31 mouse cellular contexts compared by ENCODE assay signal in the genomic region with DNA sequence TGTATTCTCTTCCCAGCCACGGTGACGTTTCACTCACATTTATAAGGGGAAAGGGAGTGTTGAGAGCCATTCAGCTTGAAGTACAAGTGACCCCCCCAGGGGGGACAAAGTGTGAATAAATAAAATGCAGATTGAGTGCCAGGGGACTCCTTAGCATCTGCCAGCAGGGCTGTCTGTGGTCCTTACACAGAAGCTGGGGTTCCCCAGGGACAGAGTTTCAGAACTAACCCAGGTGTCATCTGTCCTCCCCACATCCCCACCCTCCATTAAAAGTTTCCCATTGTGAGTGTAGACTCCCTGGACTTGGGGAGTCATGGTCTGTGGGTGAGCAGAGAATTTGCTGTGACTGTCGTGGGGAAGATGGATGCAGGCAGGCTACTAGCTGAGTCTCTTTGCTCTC.
"Had no signal": no experiment of that assay in that cellular context is flagged by ENCODE, and none has a peak within 500 bp of the region (broad histone marks: within the 10 kb centered on the region; RNA-seq: fewer than 3 reads in every experiment).

No protein-coding gene starts in this region.

- H3K9me3 ChIP-seq: limb, embryonic 10.5 days; limb, embryonic 12.5 days; limb, embryonic 13.5 days; limb, embryonic 15.5 days; liver, embryonic 12.5 days; liver, embryonic 13.5 days; liver, embryonic 15.5 days; lung, embryonic 15.5 days; megakaryocyte, embryonic 14.5 days; midbrain, embryonic 10.5 days; midbrain, embryonic 12.5 days; midbrain, embryonic 13.5 days; midbrain, embryonic 15.5 days; neural tube, embryonic 12.5 days had no signal

- H3K36me3 ChIP-seq: limb, embryonic 15.5 days; liver, embryonic 12.5 days; liver, embryonic 13.5 days; liver, embryonic 15.5 days; lung, embryonic 15.5 days had no signal

- ATAC-seq: liver, embryonic 12.5 days; liver, postnatal 0 days; lung, postnatal 0 days; midbrain, embryonic 13.5 days; midbrain, embryonic 15.5 days; midbrain, embryonic 16.5 days had no signal

- H3K27ac ChIP-seq: limb, embryonic 10.5 days; limb, embryonic 12.5 days; limb, embryonic 13.5 days; limb, embryonic 15.5 days; liver, embryonic 12.5 days; liver, embryonic 13.5 days; liver, embryonic 14.5 days; liver, embryonic 15.5 days; lung, embryonic 15.5 days; macrophage; midbrain, embryonic 10.5 days; midbrain, embryonic 12.5 days; midbrain, embryonic 13.5 days; midbrain, embryonic 15.5 days; neural tube, embryonic 12.5 days had no signal

- H3K9ac ChIP-seq: limb, embryonic 12.5 days; limb, embryonic 13.5 days; limb, embryonic 15.5 days; liver, embryonic 12.5 days; liver, embryonic 13.5 days; liver, embryonic 14.5 days; liver, embryonic 15.5 days; liver, postnatal 0 days; lung, embryonic 14.5 days; lung, embryonic 15.5 days; midbrain, embryonic 12.5 days; midbrain, embryonic 13.5 days; midbrain, embryonic 15.5 days; neural tube, embryonic 12.5 days had no signal

- H3K4me1 ChIP-seq: liver, embryonic 12.5 days; liver, embryonic 13.5 days; liver, embryonic 15.5 days; lung, embryonic 15.5 days; midbrain, embryonic 12.5 days; midbrain, embryonic 15.5 days had no signal

- DNase-seq: left cerebral cortex, postnatal 4 days; liver; liver, embryonic 13.5 days; liver, postnatal 0 days; lung, adult 18-20 months; lung, adult 2 months; lung, embryonic 14.5 days; lung, postnatal 10 days; lung, postnatal 14 days; lung, postnatal 36 days; lung, postnatal 4 days; midbrain, embryonic 14.5 days had no signal

- H3K4me2 ChIP-seq: limb, embryonic 12.5 days; limb, embryonic 13.5 days; limb, embryonic 15.5 days; liver, embryonic 12.5 days; liver, embryonic 13.5 days; liver, embryonic 15.5 days; lung, embryonic 14.5 days; lung, embryonic 15.5 days; midbrain, embryonic 11.5 days; midbrain, embryonic 12.5 days; midbrain, embryonic 13.5 days; midbrain, embryonic 15.5 days; neural tube, embryonic 12.5 days had no signal

- H3K4me3 ChIP-seq: limb, embryonic 10.5 days; limb, embryonic 12.5 days; limb, embryonic 13.5 days; limb, embryonic 15.5 days; liver, embryonic 12.5 days; liver, embryonic 13.5 days; liver, embryonic 15.5 days; lung, embryonic 15.5 days; megakaryocyte, embryonic 14.5 days; midbrain, embryonic 10.5 days; midbrain, embryonic 12.5 days; midbrain, embryonic 13.5 days; midbrain, embryonic 15.5 days; myocyte; neural tube, embryonic 12.5 days had no signal

- H3K27me3 ChIP-seq: limb, embryonic 12.5 days; limb, embryonic 13.5 days; limb, embryonic 15.5 days; liver, embryonic 13.5 days; liver, embryonic 15.5 days; lung, embryonic 15.5 days; midbrain, embryonic 12.5 days; midbrain, embryonic 13.5 days; midbrain, embryonic 15.5 days; neural tube, embryonic 12.5 days had no signal
